Mouse (Mus musculus) layer of hippocampus, postnatal 14 days (tissue): ENCODE measurements around the gene Atp4b. TPM values are rescaled to one million over a fixed set of nuclear protein-coding genes. Genes with fewer than 3 reads are reported as not detected.

Source experiments
- total RNA-seq, 2 experiments: library from RNA; stranded (reverse); gene quantifications; 2 replicates each; pipeline ENCODE4 v1.2.3; 2021

Atp4b gene
- total RNA-seq, 2 experiments from 2014 or later = not detected

Other genes starting within 250 kb of the Atp4b start
- 100 to 1,000 TPM; 318 to 321 TPM for gene Lamp1, start 237.7 kb downstream of the Atp4b start, total RNA-seq
- gene Grtp1, start 196.2 kb downstream of the Atp4b start, total RNA-seq = 1 to 10 TPM; 6.2 to 8.4 TPM
- 1 to 10 TPM; 1.5 to 1.6 TPM for gene Adprhl1, start 142.7 kb downstream of the Atp4b start, total RNA-seq
- gene Dcun1d2, start 108.7 kb downstream of the Atp4b start, total RNA-seq = 10 to 100 TPM; 29.3 to 31.1 TPM
- gene Tmco3, start 108.6 kb downstream of the Atp4b start, total RNA-seq = 10 to 100 TPM; 47.1 to 49.9 TPM
- 10 to 100 TPM; 64.8 to 71.4 TPM for gene Tfdp1, start 58.1 kb downstream of the Atp4b start, total RNA-seq
- not detected for gene Grk1, start 8.3 kb upstream of the Atp4b start, total RNA-seq
- gene Tmem255b, start 38.4 kb upstream of the Atp4b start, total RNA-seq = 1 to 10 TPM; 7.3 to 8.4 TPM
- 100 to 1,000 TPM; 104 to 115 TPM for gene Gas6, start 97.7 kb upstream of the Atp4b start, total RNA-seq
- 1 to 10 TPM in 1 of 2 experiments, under 1 TPM in 1; 0.41 to 1.3 TPM for gene 1700029H14Rik, start 165.6 kb upstream of the Atp4b start, total RNA-seq